Mouse (Mus musculus) CD8-positive naive resting alpha-beta T cell, adult 2 months (primary cell): ENCODE measurements around the gene Arvcf.

Experiments
- DNase-seq, 2 experiments: peaks; one replicate each; pipeline ENCODE4 v3.0.0; 2022; ENCODE audit warnings: low read depth in 2 of 2, low spot score in 2 of 2

Gene Arvcf

GRCm38 (mm10) chr16:18353106-18353505, 5.1 kb downstream of the Arvcf start:
- DNase-seq: no peak

- DNase-seq: no peak
Observed at GRCm38 (mm10) chr16:18356961-18357360, 9.0 kb downstream of the Arvcf start.

- DNase-seq: no peak
Observed at GRCm38 (mm10) chr16:18357977-18358376, 10.0 kb downstream of the Arvcf start.

- DNase-seq: no peak
Observed at GRCm38 (mm10) chr16:18360151-18360805, 12.3 kb downstream of the Arvcf start.

- DNase-seq: no peak
Observed at GRCm38 (mm10) chr16:18362948-18363347, 15.0 kb downstream of the Arvcf start.

- no peak for DNase-seq
Observed at GRCm38 (mm10) chr16:18366849-18367248, 18.9 kb downstream of the Arvcf start.

GRCm38 (mm10) chr16:18370197-18370596, 22.2 kb downstream of the Arvcf start:
- DNase-seq: no peak

- no peak for DNase-seq
Observed at GRCm38 (mm10) chr16:18373632-18374031, 25.6 kb downstream of the Arvcf start.

GRCm38 (mm10) chr16:18376297-18376954, 28.4 kb downstream of the Arvcf start:
- DNase-seq: no peak

GRCm38 (mm10) chr16:18377203-18377602, 29.2 kb downstream of the Arvcf start:
- DNase-seq: no peak

- DNase-seq: no peak
Observed at GRCm38 (mm10) chr16:18378489-18378888, 30.5 kb downstream of the Arvcf start.

GRCm38 (mm10) chr16:18379338-18380001, 31.5 kb downstream of the Arvcf start:
- DNase-seq: no peak

GRCm38 (mm10) chr16:18380495-18381063, 32.6 kb downstream of the Arvcf start:
- no peak for DNase-seq

- no peak for DNase-seq
Observed at GRCm38 (mm10) chr16:18381621-18382258, 33.8 kb downstream of the Arvcf start.

- no peak for DNase-seq
Observed at GRCm38 (mm10) chr16:18383045-18383726, 35.2 kb downstream of the Arvcf start.

- DNase-seq: no peak
Observed at GRCm38 (mm10) chr16:18383756-18384155, 35.8 kb downstream of the Arvcf start.

GRCm38 (mm10) chr16:18384211-18384610, 36.2 kb downstream of the Arvcf start:
- no peak for DNase-seq

- no peak for DNase-seq
Observed at GRCm38 (mm10) chr16:18384659-18385058, 36.7 kb downstream of the Arvcf start.

- no peak for DNase-seq
Observed at GRCm38 (mm10) chr16:18385411-18385810, 37.4 kb downstream of the Arvcf start.

GRCm38 (mm10) chr16:18386451-18386850, 38.5 kb downstream of the Arvcf start:
- DNase-seq: no peak

GRCm38 (mm10) chr16:18386972-18387371, 39.0 kb downstream of the Arvcf start:
- no peak for DNase-seq
